Mouse (Mus musculus) C2C12 (cell line): ENCODE data around the gene Gigyf1. TPM values are rescaled to one million over a fixed set of nuclear protein-coding genes. Genes with fewer than 3 reads are reported as not detected.
A peak's percentile ranks its signal among the peaks of the same experiment; 100 is the strongest.

Experiments
- H3K27me3 ChIP-seq: one replicate; pipeline ENCODE4 v1.6.1; 2011; ENCODE audit not compliant: control insufficient read depth, insufficient read depth, insufficient read length
- H3K36me3 ChIP-seq: one replicate; pipeline ENCODE4 v1.6.1; 2011; ENCODE audit not compliant: control insufficient read depth, insufficient read depth
- H3K4me3 ChIP-seq: one replicate; pipeline ENCODE4 v1.5.1; 2011; ENCODE audit warnings: mild to moderate bottlenecking, control low read depth; ENCODE audit not compliant: poor library complexity, insufficient read depth, severe bottlenecking
- H3K79me2 ChIP-seq: one replicate; pipeline ENCODE4 v1.6.1; 2011; ENCODE audit not compliant: control insufficient read depth, insufficient read depth
- H3K79me3 ChIP-seq: one replicate; pipeline ENCODE4 v1.6.1; 2011; ENCODE audit warnings: low read depth, control low read depth
- H3ac ChIP-seq: one replicate; pipeline ENCODE3; 2011; ENCODE audit warnings: low read depth; ENCODE audit not compliant: control insufficient read depth, insufficient read length
- CEBPB ChIP-seq: IDR thresholded peaks from one replicate; pipeline ENCODE4 v1.6.1; 2011; ENCODE audit warnings: low read depth, mild to moderate bottlenecking, control low read depth, moderate library complexity
- CTCF ChIP-seq: IDR thresholded peaks from one replicate; pipeline ENCODE4 v1.5.1; 2011; ENCODE audit not compliant: control insufficient read depth, insufficient read depth, insufficient read length
- FOSL1 ChIP-seq: IDR thresholded peaks from one replicate; pipeline ENCODE4 v1.8.0; 2011; ENCODE audit warnings: mild to moderate bottlenecking, low read length; ENCODE audit not compliant: poor library complexity, insufficient read depth, severe bottlenecking
- MAX ChIP-seq: IDR thresholded peaks from one replicate; pipeline ENCODE4 v1.6.1; 2011; ENCODE audit warnings: mild to moderate bottlenecking, control low read depth
- MYOD1 ChIP-seq: IDR thresholded peaks from one replicate; pipeline ENCODE4 v1.6.1; 2011; ENCODE audit warnings: low read depth; ENCODE audit not compliant: control insufficient read depth, insufficient read length
- MYOG ChIP-seq: IDR thresholded peaks from one replicate; pipeline ENCODE4 v1.6.1; 2011; ENCODE audit not compliant: control insufficient read depth, insufficient read length; ENCODE audit errors: extremely low read depth
- USF1 ChIP-seq: IDR thresholded peaks from one replicate; pipeline ENCODE4 v1.6.1; 2011; ENCODE audit warnings: low read depth, mild to moderate bottlenecking, control low read depth, moderate library complexity
- polyA plus RNA-seq: library from polyadenylated mRNA; unstranded; fragments of >200 nt; fragmentation: generic; extraction: Trizol; gene quantifications from one replicate; pipeline ENCODE4 v1.2.1, GENCODE M21; 2012; ENCODE audit warnings: missing spikeins

Gene Gigyf1
- polyA plus RNA-seq, 1 experiment: 6.9 TPM

- peaks cover 54% of the 10 kb centered on the region for H3K79me2 ChIP-seq
- no peak for TF ChIP-seq MYOD1
- no peak for TF ChIP-seq FOSL1
- TF ChIP-seq MYOG: no peak
- TF ChIP-seq CTCF: no peak
- H3K36me3 ChIP-seq: no peaks in the 10 kb centered on the region
- peaks cover 42% of the 10 kb centered on the region for H3K79me3 ChIP-seq
- H3K27me3 ChIP-seq: no peaks in the 10 kb centered on the region
- peak overlapping the region; percentile 93 for H3ac ChIP-seq
- H3K4me3 ChIP-seq: peak overlapping the region; percentile 60
These were observed 7.6 kb upstream of the Gigyf1 start for GRCm38 (mm10) chr5:137510573-137511390.

DNA sequence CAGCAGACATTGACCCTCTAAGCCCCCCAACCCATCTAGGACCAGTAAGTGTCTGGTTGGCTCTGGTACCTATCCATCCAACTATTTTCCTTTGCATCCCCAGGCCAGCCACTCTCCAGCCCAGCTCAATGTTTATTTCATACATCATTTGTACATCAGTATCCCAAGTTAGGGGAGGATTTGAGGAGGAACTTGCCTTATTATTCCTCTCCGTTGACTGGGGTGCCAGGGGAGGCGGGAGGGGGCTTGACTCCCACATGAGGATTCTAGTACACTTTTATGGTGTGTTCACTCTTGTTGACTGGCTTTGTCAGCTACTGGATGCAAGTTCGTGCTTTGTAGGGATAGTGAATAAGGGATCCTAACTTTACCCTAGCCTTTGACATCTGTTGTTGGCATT is 6.6 kb upstream of the Gigyf1 start:
- Histone ChIP-seq H3K36me3 (no peaks in the 10 kb centered on the region), H3K79me2 (peaks cover 63% of the 10 kb centered on the region), H3K27me3 (no peaks in the 10 kb centered on the region), H3K4me3 (no peak overlapping the region), H3K79me3 (peaks cover 49% of the 10 kb centered on the region), H3ac (no peak overlapping the region)
- TF ChIP-seq MYOD1 (no peak), CEBPB (no peak), MYOG (no peak), USF1 (no peak), CTCF (no peak)

DNA sequence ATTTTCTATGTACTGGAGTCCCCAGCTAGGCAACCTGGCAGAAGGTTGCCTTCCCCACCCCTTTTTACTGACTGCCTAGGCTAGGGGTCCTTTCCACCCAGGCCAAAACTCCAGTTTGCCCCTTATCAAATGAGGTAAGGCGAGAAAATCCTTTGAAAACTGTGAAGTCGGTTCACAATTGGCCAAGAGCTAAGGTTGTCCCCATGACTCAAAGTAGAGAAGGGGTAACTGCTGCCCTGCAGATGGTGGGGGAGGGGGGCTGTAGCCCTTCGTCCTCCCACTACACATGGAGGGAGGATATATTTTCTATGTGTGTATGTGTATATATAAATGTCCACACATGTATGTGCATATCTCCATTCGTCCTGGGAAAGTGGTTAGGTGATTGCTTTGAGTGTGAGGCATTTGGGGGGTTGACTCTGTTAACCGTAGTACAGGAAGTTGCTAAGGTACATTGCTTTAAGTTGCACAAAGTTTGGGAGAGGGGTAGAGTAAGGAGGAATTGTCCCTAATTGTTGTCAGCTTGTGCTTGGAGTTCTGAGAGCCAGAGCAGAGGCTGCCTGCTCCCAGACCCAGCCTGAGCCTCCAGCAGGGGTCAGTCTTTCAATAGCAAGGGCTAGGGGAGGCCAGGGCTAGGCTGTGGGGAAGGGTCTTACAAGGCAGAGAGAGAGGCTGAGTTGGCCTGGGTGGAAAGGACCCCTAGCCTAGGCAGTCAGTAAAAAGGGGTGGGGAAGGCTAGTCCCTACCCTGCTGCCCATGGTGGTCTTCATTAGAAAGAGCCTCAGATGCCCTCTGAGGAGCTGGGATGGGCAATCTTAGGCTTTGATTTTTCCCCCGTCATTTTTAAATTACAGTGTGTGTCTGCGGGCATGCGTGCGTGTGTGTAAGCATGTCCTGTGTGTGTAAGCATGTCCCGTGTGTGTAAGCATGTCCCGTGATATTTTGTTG is 5.2 kb upstream of the Gigyf1 start:
- Histone ChIP-seq H3ac (no peak overlapping the region), H3K36me3 (peaks cover under 1% of the 10 kb centered on the region), H3K79me3 (peaks cover 53% of the 10 kb centered on the region), H3K27me3 (no peaks in the 10 kb centered on the region), H3K4me3 (no peak overlapping the region), H3K79me2 (peaks cover 77% of the 10 kb centered on the region)
- TF ChIP-seq MYOD1: no peak
- TF ChIP-seq CTCF: peak; percentile 15
- no peak for TF ChIP-seq MAX
- no peak for TF ChIP-seq USF1
- no peak for TF ChIP-seq CEBPB

GRCm38 (mm10) chr5:137513951-137514721 is 4.2 kb upstream of the Gigyf1 start:
- TF ChIP-seq CTCF (no peak), USF1 (no peak), MYOD1 (no peak)
- Histone ChIP-seq H3K27me3 (no peaks in the 10 kb centered on the region), H3ac (no peak overlapping the region)

GRCm38 (mm10) chr5:137514811-137515210 is 3.5 kb upstream of the Gigyf1 start:
- Histone ChIP-seq H3K4me3 (no peak overlapping the region), H3K36me3 (peaks cover 12% of the 10 kb centered on the region), H3K79me2 (peaks cover 86% of the 10 kb centered on the region), H3ac (no peak overlapping the region), H3K27me3 (no peaks in the 10 kb centered on the region), H3K79me3 (peaks cover 56% of the 10 kb centered on the region)
- TF ChIP-seq MYOG (no peak), MAX (no peak), USF1 (no peak), FOSL1 (no peak), MYOD1 (no peak), CEBPB (no peak), CTCF (no peak)

More at GRCm38 (mm10) chr5:137513951-137514721, 4.2 kb upstream of the Gigyf1 start:
- Histone ChIP-seq H3K79me3 (peaks cover 56% of the 10 kb centered on the region), H3K4me3 (no peak overlapping the region), H3K79me2 (peaks cover 86% of the 10 kb centered on the region), H3K36me3 (peaks cover 11% of the 10 kb centered on the region)
